Mouse (Mus musculus) CH12.LX (cell line): ENCODE measurements around the gene Tmbim4. TPM values are rescaled to one million over a fixed set of nuclear protein-coding genes. Genes with fewer than 3 reads are reported as not detected.

Experiments
- DNase-seq: peaks from one replicate; pipeline ENCODE4 v3.0.0-alpha.2; 2013; ENCODE audit errors: extremely low read depth
- H3K27ac ChIP-seq: 2 replicates; pipeline ENCODE4 v1.5.1; 2012; ENCODE audit warnings: low read depth, mild to moderate bottlenecking, control low read depth, moderate library complexity; ENCODE audit not compliant: insufficient read depth
- H3K27me3 ChIP-seq: replicated peaks from 2 replicates; pipeline ENCODE3; 2012; ENCODE audit warnings: inconsistent platforms
- H3K36me3 ChIP-seq, 2 experiments: replicated peaks in 1 of 2; 2 replicates each; pipeline versions ENCODE3 to v1.6.1; 2012; ENCODE audit warnings: inconsistent platforms in 1 of 2, low read length in 1 of 2, mild to moderate bottlenecking in 1 of 2, mixed read lengths in 1 of 2, moderate library complexity in 1 of 2; ENCODE audit not compliant: control insufficient read depth in 1 of 2, insufficient read depth in 1 of 2
- H3K4me1 ChIP-seq, 2 experiments: 2 replicates each; pipeline ENCODE4 v1.6.1; 2012; ENCODE audit warnings: inconsistent platforms in 1 of 2, moderate library complexity in 1 of 2; ENCODE audit not compliant: insufficient read depth in 2 of 2, control insufficient read depth in 1 of 2
- H3K4me2 ChIP-seq: 2 replicates; pipeline ENCODE4 v1.6.1; 2012; ENCODE audit warnings: low read depth, mild to moderate bottlenecking, control low read depth; ENCODE audit not compliant: poor library complexity, insufficient read depth, severe bottlenecking
- H3K4me3 ChIP-seq, 3 experiments: fragments of 150-350 bp in 1 of 3; sonication (generic) in 1 of 3; replicated peaks in 1 of 3; 2 replicates each; pipeline versions ENCODE3 to v1.5.1; 2011 to 2012; ENCODE audit warnings: low read depth in 2 of 3, low read length in 2 of 3, mild to moderate bottlenecking in 2 of 3, moderate library complexity in 2 of 3, control low read depth in 1 of 3, improper control_type of control experiment in 1 of 3, inconsistent platforms in 1 of 3, mixed read lengths in 1 of 3; ENCODE audit not compliant: poor library complexity in 1 of 3
- H3K79me2 ChIP-seq: replicated peaks from 2 replicates; pipeline ENCODE4 v1.6.1; 2012; ENCODE audit warnings: mild to moderate bottlenecking, moderate library complexity; ENCODE audit not compliant: control insufficient read depth, poor library complexity, insufficient read depth, severe bottlenecking; ENCODE audit errors: extremely low read depth
- H3K9ac ChIP-seq: 2 replicates; pipeline ENCODE4 v1.6.1; 2012; ENCODE audit warnings: low read depth, mild to moderate bottlenecking, control low read depth, moderate library complexity; ENCODE audit not compliant: insufficient read depth
- H3K9me3 ChIP-seq: replicated peaks from 2 replicates; pipeline ENCODE3; 2012; ENCODE audit warnings: low read length, inconsistent platforms, mixed read lengths
- BHLHE40 ChIP-seq: IDR thresholded peaks from 2 replicates; pipeline ENCODE4 v1.6.1; 2011; ENCODE audit warnings: mild to moderate bottlenecking, low read depth, low read length, improper control_type of control experiment
- CHD1 ChIP-seq: IDR thresholded peaks from 2 replicates; pipeline ENCODE4 v1.6.1; 2012; ENCODE audit warnings: low read depth, low read length, improper control_type of control experiment, inconsistent platforms
- CTCF ChIP-seq, 2 experiments: IDR thresholded peaks in 1 of 2; conservative IDR thresholded peaks in 1 of 2; 2 replicates each; pipeline ENCODE4 v1.5.1; 2011 to 2012; ENCODE audit warnings: low read depth in 2 of 2, low read length in 2 of 2, improper control_type of control experiment in 1 of 2, inconsistent platforms in 1 of 2, mild to moderate bottlenecking in 1 of 2, moderate library complexity in 1 of 2
- E2F4 ChIP-seq: IDR thresholded peaks from 2 replicates; pipeline ENCODE4 v1.6.1; 2011; ENCODE audit warnings: low read depth, low read length, improper control_type of control experiment; ENCODE audit not compliant: insufficient replicate concordance
- ELF1 ChIP-seq: IDR thresholded peaks from 2 replicates; pipeline ENCODE4 v1.6.1; 2014; ENCODE audit warnings: low read depth, mild to moderate bottlenecking, inconsistent platforms, low read length, improper control_type of control experiment
- EP300 ChIP-seq: IDR thresholded peaks from 2 replicates; pipeline ENCODE4 v1.6.1; 2011; ENCODE audit warnings: low read length, improper control_type of control experiment
- ETS1 ChIP-seq: conservative IDR thresholded peaks from 2 replicates; pipeline ENCODE4 v1.6.1; 2012; ENCODE audit warnings: low read depth, mild to moderate bottlenecking, inconsistent platforms, low read length, improper control_type of control experiment, moderate library complexity
- GABPA ChIP-seq: IDR thresholded peaks from 2 replicates; pipeline ENCODE4 v1.6.1; 2012; ENCODE audit warnings: low read depth, low read length, improper control_type of control experiment, inconsistent platforms; ENCODE audit not compliant: insufficient replicate concordance
- HCFC1 ChIP-seq: IDR thresholded peaks from 2 replicates; pipeline ENCODE4 v1.6.1; 2012; ENCODE audit warnings: low read depth, mild to moderate bottlenecking, inconsistent platforms, low read length, improper control_type of control experiment
- IRF4 ChIP-seq: IDR thresholded peaks from 2 replicates; pipeline ENCODE4 v1.6.1; 2014; ENCODE audit warnings: low read depth, mild to moderate bottlenecking, inconsistent platforms, low read length, improper control_type of control experiment
- JUN ChIP-seq: IDR thresholded peaks from 2 replicates; pipeline ENCODE4 v1.6.1; 2011; ENCODE audit warnings: low read depth, mild to moderate bottlenecking, low read length, improper control_type of control experiment, moderate library complexity; ENCODE audit not compliant: insufficient read depth
- JUND ChIP-seq: conservative IDR thresholded peaks from 2 replicates; pipeline ENCODE4 v1.6.1; 2011; ENCODE audit warnings: low read depth, low read length, improper control_type of control experiment
- MEF2A ChIP-seq: IDR thresholded peaks from 2 replicates; pipeline ENCODE4 v1.6.1; 2014; ENCODE audit warnings: low read depth, mild to moderate bottlenecking, inconsistent platforms, low read length, improper control_type of control experiment, borderline replicate concordance
- MYC ChIP-seq: IDR thresholded peaks from 2 replicates; pipeline ENCODE4 v1.6.1; 2011; ENCODE audit warnings: low read depth, mild to moderate bottlenecking, improper control_type of control experiment, low read length
- POLR2AphosphoS2 ChIP-seq: IDR thresholded peaks from 2 replicates; pipeline ENCODE4 v1.6.1; 2011; ENCODE audit warnings: low read depth, low read length, improper control_type of control experiment
- RAD21 ChIP-seq: IDR thresholded peaks from 2 replicates; pipeline ENCODE4 v1.6.1; 2011; ENCODE audit warnings: low read depth, mild to moderate bottlenecking, low read length, improper control_type of control experiment, moderate library complexity
- RCOR1 ChIP-seq: conservative IDR thresholded peaks from 2 replicates; pipeline ENCODE4 v1.6.1; 2012; ENCODE audit warnings: low read depth, mild to moderate bottlenecking, inconsistent platforms, low read length, improper control_type of control experiment
- TBP ChIP-seq: conservative IDR thresholded peaks from 2 replicates; pipeline ENCODE4 v1.6.1; 2011; ENCODE audit warnings: low read depth, low read length, improper control_type of control experiment
- TCF12 ChIP-seq: IDR thresholded peaks from 2 replicates; pipeline ENCODE4 v1.6.1; 2014; ENCODE audit warnings: low read depth, mild to moderate bottlenecking, inconsistent platforms, low read length, improper control_type of control experiment
- UBTF ChIP-seq: IDR thresholded peaks from 2 replicates; pipeline ENCODE4 v1.6.1; 2012; ENCODE audit warnings: low read depth, mild to moderate bottlenecking, inconsistent platforms, low read length, improper control_type of control experiment, moderate library complexity
- ZC3H11A ChIP-seq: IDR thresholded peaks from 2 replicates; pipeline ENCODE4 v1.6.1; 2012; ENCODE audit warnings: low read depth, mild to moderate bottlenecking, inconsistent platforms, low read length, improper control_type of control experiment
- ZNF384 ChIP-seq: IDR thresholded peaks from 2 replicates; pipeline ENCODE4 v1.6.1; 2012; ENCODE audit warnings: low read depth, low read length, improper control_type of control experiment, inconsistent platforms
- dilution Hi-C: fragments of 300-500 bp; cut with MboI; formaldehyde crosslinking; loops from 2 replicates; pipeline ENCODE4 v1.14.3; 2020; ENCODE audit warnings: low sequenced_read_pairs; ENCODE audit not compliant: extremely low pct_unique_long_range_greater_than_20kb, extremely low pct_ligation_motif_present
- in situ Hi-C: fragments of 300-500 bp; cut with MboI; formaldehyde crosslinking; loops from 3 replicates; pipeline ENCODE4 v1.14.3; 2019; ENCODE audit warnings: low sequenced_read_pairs, low pct_ligation_motif_present, low pct_unique_long_range_greater_than_20kb, mixed read lengths
- polyA plus RNA-seq: library from polyadenylated mRNA; unstranded; fragments of >175 nt; gene quantifications from 2 replicates; pipeline ENCODE4 v1.2.1, GENCODE M21; 2012; ENCODE audit warnings: low read depth; ENCODE audit not compliant: insufficient read length
- total RNA-seq, 2 experiments: library from RNA; depleted of rRNA; stranded (reverse); fragments of 300-350 nt in 1 of 2; fragments of >200 nt in 1 of 2; gene quantifications; 2 replicates each; pipeline ENCODE4 v1.2.3; 2012 to 2014

The Tmbim4 gene
- total and polyA plus RNA-seq, 3 experiments = 97.8 to 113 (median 112) TPM

DNA sequence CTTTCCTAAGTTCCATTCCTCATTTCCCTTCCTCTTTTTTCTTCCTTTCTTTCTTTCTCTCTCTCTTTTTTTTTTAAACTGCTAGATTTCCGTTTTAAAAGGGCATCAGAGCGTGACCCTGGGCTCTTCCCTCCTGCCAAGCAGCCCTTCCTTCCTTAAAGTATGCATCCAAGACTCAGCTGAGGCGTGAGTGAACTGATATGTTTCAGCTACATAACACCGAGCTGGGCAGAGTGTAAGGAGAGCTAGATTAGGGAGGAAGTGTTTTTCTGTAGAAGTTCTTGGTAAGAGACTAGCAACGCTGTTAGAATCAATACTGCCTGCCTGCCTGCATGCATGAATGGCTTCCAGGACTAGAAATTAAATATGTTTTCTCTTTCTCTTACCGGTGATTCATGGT lies 11.6 kb upstream of the Tmbim4 start:
- TF ChIP-seq ZNF384 (peak; percentile 87), HCFC1 (no peak), MYC (no peak), BHLHE40 (peak; percentile 55; the same call in 1 of the 2 replicates), GABPA (no peak), ETS1 (peak; percentile 14), E2F4 (no peak), CTCF (conservative IDR thresholded peaks at IDR 0.05 in 1 of 2, IDR thresholded peaks at IDR 0.05 in 1 of 2; ENCODE audit: low read depth in 2 of 2, low read length in 2 of 2) (no peak), ZC3H11A (no peak), JUND (no peak), POLR2AphosphoS2 (no peak), RAD21 (no peak)
- H3K79me2 ChIP-seq = no peaks in the 10 kb centered on the region
- in situ Hi-C loops (no loop called here), dilution Hi-C loops (no loop called here)
- H3K4me1 ChIP-seq = peaks cover 14 to 39% of the 10 kb centered on the region in 2 experiments
- H3K36me3 ChIP-seq = no peaks in the 10 kb centered on the region
- peak overlapping the region; percentile 44 for H3K4me2 ChIP-seq
- H3K9ac ChIP-seq = peak overlapping the region; percentile 64
- DNase-seq = no peak
- H3K27ac ChIP-seq = peak overlapping the region; percentile 55
- no peaks in the 10 kb centered on the region for H3K27me3 ChIP-seq
- H3K9me3 ChIP-seq = peaks cover 9% of the 10 kb centered on the region
- no peak overlapping the region for H3K4me3 ChIP-seq

DNA sequence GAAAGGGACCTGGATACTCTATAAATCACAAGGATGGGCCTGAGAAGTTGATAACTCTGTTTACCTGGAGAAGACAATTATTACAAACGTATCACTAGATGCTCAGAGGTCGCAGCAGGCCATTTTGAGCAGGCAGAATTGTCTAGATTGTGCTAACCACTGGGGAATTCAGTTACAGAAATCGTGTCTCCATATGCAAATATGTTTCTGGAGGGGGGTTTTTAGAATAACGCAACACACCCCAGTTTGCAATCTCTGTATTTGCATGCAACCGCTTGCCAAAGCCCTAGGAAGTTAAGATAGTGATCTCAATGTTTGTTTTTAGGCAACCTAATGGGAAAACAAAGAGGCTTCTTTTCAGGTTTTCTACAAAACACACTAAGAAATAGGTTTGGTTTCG lies 10.2 kb upstream of the Tmbim4 start:
- no peak overlapping the region for H3K9ac ChIP-seq
- H3K9me3 ChIP-seq = peaks cover 9% of the 10 kb centered on the region
- in situ Hi-C loops = no loop called here
- H3K79me2 ChIP-seq = no peaks in the 10 kb centered on the region
- no peaks in the 10 kb centered on the region for H3K27me3 ChIP-seq
- peak overlapping the region; percentile 9; the same call in 1 of the 2 replicates for H3K4me2 ChIP-seq
- H3K4me3 ChIP-seq = no peak overlapping the region
- dilution Hi-C loops = no loop called here
- H3K27ac ChIP-seq = peak overlapping the region; percentile 83; the same call in 1 of the 2 replicates
- TF ChIP-seq UBTF = 0 out of 2 replicates have a peak, but pooled peaks have one; percentile 41
- peak; percentile 85 for TF ChIP-seq MEF2A
- no peak for TF ChIP-seq RAD21
- TF ChIP-seq CHD1 = no peak
- TF ChIP-seq RCOR1 = peak; percentile 5; the same call in 1 of the 2 replicates
- peak; percentile 63; the same call in 1 of the 2 replicates for TF ChIP-seq IRF4
- peak; percentile 45; the same call in 1 of the 2 replicates for TF ChIP-seq TCF12
- TF ChIP-seq EP300 = peak; percentile 68
- peak; percentile 80 for TF ChIP-seq BHLHE40
- TF ChIP-seq JUN = peak; percentile 23; the same call in 1 of the 2 replicates
- TF ChIP-seq CTCF (conservative IDR thresholded peaks at IDR 0.05 in 1 of 2, IDR thresholded peaks at IDR 0.05 in 1 of 2; ENCODE audit: low read depth in 2 of 2, low read length in 2 of 2) = no peak
- TF ChIP-seq ELF1 = 0 out of 2 replicates have a peak, but pooled peaks have one; percentile 30
- TF ChIP-seq ETS1 = peak; percentile 75; the same call in 1 of the 2 replicates
- peak; percentile 93 for TF ChIP-seq TBP
- TF ChIP-seq, all 38 proteins: peak for 11
- Histone ChIP-seq H3K36me3 (no peaks in the 10 kb centered on the region), H3K4me1 (peaks cover 14 to 35% of the 10 kb centered on the region in 2 experiments)
- peak; percentile 87 for DNase-seq
